ENCODE assay signal across 16 mouse cellular contexts in the genomic region with DNA sequence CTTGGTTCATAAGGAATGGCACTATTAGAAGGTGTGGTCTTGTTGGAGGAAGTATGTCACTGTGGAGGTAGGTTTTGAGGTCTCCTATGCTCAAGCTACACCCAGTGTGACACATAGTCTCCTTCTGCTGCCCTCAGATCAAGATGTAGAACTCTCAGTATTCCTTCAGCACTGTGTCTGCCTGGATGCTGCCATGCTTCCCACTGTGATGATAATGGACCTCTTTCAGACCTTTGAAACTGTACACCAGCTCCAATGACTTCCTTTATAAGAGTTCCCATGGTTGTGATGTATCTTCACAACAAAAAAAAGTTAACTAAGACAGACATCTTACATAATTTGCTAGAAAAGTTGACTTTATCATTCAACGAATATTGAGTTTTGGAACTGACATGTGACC.
"Had no signal": no experiment of that assay in that cellular context is flagged by ENCODE, and none has a peak within 500 bp of the region (broad histone marks: within the 10 kb centered on the region; RNA-seq: fewer than 3 reads in every experiment).

No protein-coding gene starts in this region.

- DNase-seq: heart, postnatal 10 days; heart, postnatal 14 days; heart, postnatal 36 days; heart, postnatal 4 days; kidney, adult 11 months; kidney, adult 18-20 months; kidney, adult 2 months; kidney, adult 8-10 months; kidney, adult 9 months; kidney, postnatal 10 days; kidney, postnatal 14 days; kidney, postnatal 25 days; kidney, postnatal 36 days; kidney, postnatal 4 days; layer of hippocampus, adult 9-11 months; layer of hippocampus, postnatal 36 days had no signal
